In genomic region chr1:75338091-75338694, GRCm38 (mm10) we compare ENCODE assay signal across 9 mouse cellular contexts. TPM values are rescaled to one million over a fixed set of nuclear protein-coding genes. Genes with fewer than 3 reads are reported as not detected.
A peak's percentile ranks its signal among the peaks of the same experiment; 100 is the strongest.
DNase-seq lines count a peak whose midpoint lies in the region; ATAC-seq and TF ChIP-seq lines count a peak whose summit lies in the region.
"Had no signal": no experiment of that assay in that cellular context is flagged by ENCODE, and none has a peak within 500 bp of the region (broad histone marks: within the 10 kb centered on the region; RNA-seq: fewer than 3 reads in every experiment).

No protein-coding gene starts in this region.

- no peak overlapping the region for H3K4me3 ChIP-seq in lung, postnatal 0 days (ENCODE audit: low read depth, low read length)
- H3K4me3 ChIP-seq in embryonic facial prominence, embryonic 15.5 days (replicated peaks) = no peak overlapping the region
- no peak overlapping the region for H3K4me3 ChIP-seq in neural tube, embryonic 15.5 days (replicated peaks)
- no peak overlapping the region for H3K4me3 ChIP-seq in forebrain, embryonic 12.5 days (replicated peaks)
- H3K4me3 ChIP-seq: erythroblast, embryonic 14.5 days had no signal

- H3K4me1 ChIP-seq in lung, postnatal 0 days (ENCODE audit: insufficient read depth, low read depth, low read length) = peaks cover 7% of the 10 kb centered on the region
- H3K4me1 ChIP-seq in embryonic facial prominence, embryonic 15.5 days = peaks cover 40% of the 10 kb centered on the region
- peaks cover 27% of the 10 kb centered on the region for H3K4me1 ChIP-seq in neural tube, embryonic 15.5 days
- peaks cover 25% of the 10 kb centered on the region for H3K4me1 ChIP-seq in forebrain, embryonic 12.5 days

- 10% methylated on average over 11 of the region's 11 CpGs for WGBS in lung, postnatal 0 days
- WGBS in embryonic facial prominence, embryonic 15.5 days = 18% methylated on average over 11 of the region's 11 CpGs
- WGBS in neural tube, embryonic 15.5 days = 8% methylated on average over 11 of the region's 11 CpGs
- WGBS in forebrain, embryonic 12.5 days = 48% methylated on average over 11 of the region's 11 CpGs

- no peak; the same call in 1 of the 2 replicates for TF ChIP-seq EP300 in lung, postnatal 0 days (IDR thresholded peaks at IDR 0.05)

- no peak overlapping the region for H3K27ac ChIP-seq in lung, postnatal 0 days (ENCODE audit: low read length)
- H3K27ac ChIP-seq in embryonic facial prominence, embryonic 15.5 days (replicated peaks) = peak overlapping the region; percentile 67
- peak overlapping the region; percentile 58 for H3K27ac ChIP-seq in neural tube, embryonic 15.5 days (replicated peaks)
- H3K27ac ChIP-seq in forebrain, embryonic 12.5 days = no peak overlapping the region

- H3K4me2 ChIP-seq in lung, postnatal 0 days (replicated peaks; ENCODE audit: low read depth, low read length) = no peak overlapping the region
- H3K4me2 ChIP-seq in embryonic facial prominence, embryonic 15.5 days (replicated peaks) = 0 out of 2 replicates have a peak overlapping the region, but pooled peaks have one; percentile 4
- peak overlapping the region; percentile 25; the same call in 1 of the 2 replicates for H3K4me2 ChIP-seq in neural tube, embryonic 15.5 days
- H3K4me2 ChIP-seq in forebrain, embryonic 12.5 days = no peak overlapping the region

- no peak for TF ChIP-seq CTCF in lung, postnatal 0 days (IDR thresholded peaks at IDR 0.05)

- H3K27me3 ChIP-seq in lung, postnatal 0 days (replicated peaks; ENCODE audit: insufficient read depth, low read length) = no peaks in the 10 kb centered on the region
- H3K27me3 ChIP-seq in embryonic facial prominence, embryonic 15.5 days = peaks cover 3% of the 10 kb centered on the region; the same call in 1 of the 2 replicates
- no peaks in the 10 kb centered on the region for H3K27me3 ChIP-seq in neural tube, embryonic 15.5 days (replicated peaks)
- H3K27me3 ChIP-seq in forebrain, embryonic 12.5 days = 0 out of 2 replicates have a peak, but pooled peaks cover 7% of the 10 kb centered on the region

- peak; percentile 40 for ATAC-seq in lung, postnatal 0 days
- no peak for ATAC-seq in embryonic facial prominence, embryonic 15.5 days (ENCODE audit: insufficient number of reproducible peaks, low FRiP score, low TSS enrichment, low read depth)
- ATAC-seq in neural tube, embryonic 15.5 days (ENCODE audit: low FRiP score) = peak; percentile 25; the same call in 1 of the 2 replicates
- ATAC-seq in forebrain, embryonic 12.5 days (ENCODE audit: low FRiP score) = no peak

- no peaks in the 10 kb centered on the region for H3K9me3 ChIP-seq in lung, postnatal 0 days (ENCODE audit: low read length)
- H3K9me3 ChIP-seq in embryonic facial prominence, embryonic 15.5 days (replicated peaks) = no peaks in the 10 kb centered on the region
- no peaks in the 10 kb centered on the region for H3K9me3 ChIP-seq in neural tube, embryonic 15.5 days (replicated peaks)
- no peaks in the 10 kb centered on the region for H3K9me3 ChIP-seq in forebrain, embryonic 12.5 days

- no peak for DNase-seq in lung, postnatal 0 days (ENCODE audit: low spot score)
- no peak for DNase-seq in lung, adult 18-20 months
- peak; percentile 15 to 42 for DNase-seq in kidney, postnatal 25 days
- DNase-seq in testis, postnatal 14 days (ENCODE audit: low spot score) = no peak
- no peak for DNase-seq in cerebellum, adult 11-12 months

- no peaks in the 10 kb centered on the region for H3K36me3 ChIP-seq in lung, postnatal 0 days (ENCODE audit: insufficient read depth, low read length)
- H3K36me3 ChIP-seq in embryonic facial prominence, embryonic 15.5 days = no peaks in the 10 kb centered on the region
- H3K36me3 ChIP-seq in neural tube, embryonic 15.5 days = no peaks in the 10 kb centered on the region
- H3K36me3 ChIP-seq in forebrain, embryonic 12.5 days (replicated peaks) = no peaks in the 10 kb centered on the region

- no peak overlapping the region for H3K9ac ChIP-seq in lung, postnatal 0 days (replicated peaks; ENCODE audit: low read depth)
- H3K9ac ChIP-seq in embryonic facial prominence, embryonic 15.5 days = no peak overlapping the region
- H3K9ac ChIP-seq in neural tube, embryonic 15.5 days (replicated peaks) = no peak overlapping the region
- H3K9ac ChIP-seq in forebrain, embryonic 12.5 days = no peak overlapping the region

RNA-seq across cellular contexts. Expression of gene Dnpep, which starts 20.4 kb away (rescaled TPM):
- polyA plus RNA-seq in lung, postnatal 0 days (2015; fragmentation: Nextera tagmentation; extraction: Ambion mirVana) = 109 TPM in 2 replicates
- 113 and 115 TPM in 2 replicates for polyA plus RNA-seq in embryonic facial prominence, embryonic 15.5 days (2015; fragmentation: Nextera tagmentation; extraction: Ambion mirVana)
- 145 and 154 TPM in 2 replicates for polyA plus RNA-seq in neural tube, embryonic 15.5 days (2015; fragmentation: Nextera tagmentation; extraction: Ambion mirVana)
- 137 and 140 TPM in 2 replicates for polyA plus RNA-seq in forebrain, embryonic 12.5 days (2016; fragmentation: Nextera tagmentation; extraction: Ambion mirVana)

RNA-seq across cellular contexts. Expression of gene Des, which starts 21.9 kb away (rescaled TPM):
- 59.4 and 67.3 TPM in 2 replicates for polyA plus RNA-seq in lung, postnatal 0 days (2015; fragmentation: Nextera tagmentation; extraction: Ambion mirVana)
- 112 and 140 TPM in 2 replicates for polyA plus RNA-seq in embryonic facial prominence, embryonic 15.5 days (2015; fragmentation: Nextera tagmentation; extraction: Ambion mirVana)
- polyA plus RNA-seq in neural tube, embryonic 15.5 days (2015; fragmentation: Nextera tagmentation; extraction: Ambion mirVana) = 10.9 and 16.0 TPM in 2 replicates
- polyA plus RNA-seq in forebrain, embryonic 12.5 days (2016; fragmentation: Nextera tagmentation; extraction: Ambion mirVana) = 0.74 and 0.78 TPM in 2 replicates

RNA-seq across cellular contexts. Expression of gene Speg, which starts 36.9 kb away (rescaled TPM):
- polyA plus RNA-seq in lung, postnatal 0 days (2015; fragmentation: Nextera tagmentation; extraction: Ambion mirVana) = 15.4 and 16.4 TPM in 2 replicates
- 16.5 and 18.6 TPM in 2 replicates for polyA plus RNA-seq in embryonic facial prominence, embryonic 15.5 days (2015; fragmentation: Nextera tagmentation; extraction: Ambion mirVana)
- 20.1 and 21.7 TPM in 2 replicates for polyA plus RNA-seq in neural tube, embryonic 15.5 days (2015; fragmentation: Nextera tagmentation; extraction: Ambion mirVana)
- polyA plus RNA-seq in forebrain, embryonic 12.5 days (2016; fragmentation: Nextera tagmentation; extraction: Ambion mirVana) = 10.0 and 11.3 TPM in 2 replicates

RNA-seq across cellular contexts. Expression of gene Resp18, which starts 60.0 kb away (rescaled TPM):
- 1.5 and 1.8 TPM in 2 replicates for polyA plus RNA-seq in lung, postnatal 0 days (2015; fragmentation: Nextera tagmentation; extraction: Ambion mirVana)
- polyA plus RNA-seq in embryonic facial prominence, embryonic 15.5 days (2015; fragmentation: Nextera tagmentation; extraction: Ambion mirVana) = 0.39 and 0.68 TPM in 2 replicates
- 241 and 302 TPM in 2 replicates for polyA plus RNA-seq in neural tube, embryonic 15.5 days (2015; fragmentation: Nextera tagmentation; extraction: Ambion mirVana)
- polyA plus RNA-seq in forebrain, embryonic 12.5 days (2016; fragmentation: Nextera tagmentation; extraction: Ambion mirVana) = 29.2 and 32.8 TPM in 2 replicates
- polyA plus RNA-seq: erythroblast, embryonic 14.5 days had no signal

Comparison
In these comparisons a context has a peak if more than half of its experiments do, and no peak if none do; other contexts are left out.
1. ATAC-seq: peak in lung, postnatal 0 days (single experiment) and neural tube, embryonic 15.5 days (single experiment); none in embryonic facial prominence, embryonic 15.5 days (single experiment) and forebrain, embryonic 12.5 days (single experiment).
2. DNase-seq: peak in kidney, postnatal 25 days (2 of 2); none in lung, postnatal 0 days (single experiment), lung, adult 18-20 months (0 of 2), testis, postnatal 14 days (single experiment) and cerebellum, adult 11-12 months (single experiment).
3. H3K27ac ChIP-seq: peak in embryonic facial prominence, embryonic 15.5 days (single experiment) and neural tube, embryonic 15.5 days (single experiment); none in lung, postnatal 0 days (single experiment) and forebrain, embryonic 12.5 days (single experiment).
4. H3K4me2 ChIP-seq: peak in embryonic facial prominence, embryonic 15.5 days (single experiment) and neural tube, embryonic 15.5 days (single experiment); none in lung, postnatal 0 days (single experiment) and forebrain, embryonic 12.5 days (single experiment).